Mouse (Mus musculus) frontal cortex, adult (tissue): ENCODE data around the gene Angptl2.

ENCODE experiments used
- ATAC-seq: cut with Nextera tagmentation; 2 replicates; pipeline ENCODE4 v1.9.2; 2017; ENCODE audit warnings: mild to moderate bottlenecking, moderate library complexity, mixed read lengths; ENCODE audit not compliant: low TSS enrichment

The Angptl2 gene

GRCm38 (mm10) chr2:33215700-33216509 lies at the start of gene Angptl2:
Angptl2 (plus strand) TSS chr2:33216069.
- peak; percentile 77 for ATAC-seq

GRCm38 (mm10) chr2:33167060-33167459 lies 48.8 kb upstream of the Angptl2 start:
- no peak for ATAC-seq

GRCm38 (mm10) chr2:33169445-33169844 lies 46.4 kb upstream of the Angptl2 start:
- ATAC-seq, result no peak

DNA sequence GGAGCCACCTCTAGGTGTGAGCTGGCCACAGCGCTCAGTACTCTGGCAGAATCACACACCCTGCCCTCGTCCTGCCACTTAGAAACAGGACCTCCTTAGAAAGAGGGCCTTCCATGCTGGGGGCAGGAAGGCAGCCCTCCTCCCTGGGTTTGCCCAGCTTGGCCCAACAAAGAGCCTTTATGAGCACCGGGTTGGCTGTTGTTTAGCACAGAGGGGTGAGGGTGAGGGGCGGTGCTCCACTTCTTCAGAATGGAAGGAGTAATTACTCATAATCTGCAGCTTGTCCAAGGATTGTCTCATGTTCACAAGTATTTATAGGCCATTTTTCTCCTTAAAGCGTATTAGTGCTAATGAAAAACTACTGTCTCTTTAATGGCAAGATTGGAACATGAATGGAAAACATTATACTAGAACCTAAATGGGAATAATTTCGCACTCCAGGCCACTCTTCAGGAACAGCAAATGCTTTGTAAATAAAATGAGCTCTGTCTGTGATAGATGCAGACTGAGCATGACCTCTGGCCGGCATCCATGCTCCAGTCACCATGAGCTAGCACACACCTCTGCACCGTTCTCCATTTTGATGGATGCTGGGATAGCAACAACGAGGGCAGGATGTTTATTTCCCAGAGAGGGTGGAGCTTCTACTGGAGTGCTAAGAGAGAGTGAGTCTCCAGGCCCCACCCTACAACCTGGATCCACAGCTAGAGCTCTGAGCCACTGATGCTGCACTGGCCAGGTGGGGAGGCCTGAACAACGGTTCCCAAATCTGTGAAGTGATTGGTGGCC lies 44.9 kb upstream of the Angptl2 start:
- ATAC-seq, result no peak

DNA sequence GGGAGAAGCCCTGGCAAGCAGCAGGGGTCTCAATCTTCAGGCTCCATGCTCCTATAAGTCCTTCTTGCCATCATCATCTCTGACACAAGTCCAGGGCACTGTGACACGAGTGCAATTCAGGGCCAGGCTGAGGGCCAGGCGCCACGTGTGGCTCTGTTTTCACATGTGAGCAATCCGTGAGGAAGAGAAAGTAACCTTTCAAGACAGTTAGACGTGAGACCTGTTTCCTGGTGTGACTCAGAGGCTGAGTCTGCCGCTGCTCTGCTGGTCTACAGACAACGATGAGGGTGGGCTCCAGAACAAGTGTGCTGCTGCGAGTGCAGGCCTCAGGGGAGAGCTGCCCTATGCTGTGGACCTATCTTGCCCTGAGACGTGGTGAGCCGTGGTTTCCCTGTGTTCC lies 42.7 kb upstream of the Angptl2 start:
- ATAC-seq, result no peak

DNA sequence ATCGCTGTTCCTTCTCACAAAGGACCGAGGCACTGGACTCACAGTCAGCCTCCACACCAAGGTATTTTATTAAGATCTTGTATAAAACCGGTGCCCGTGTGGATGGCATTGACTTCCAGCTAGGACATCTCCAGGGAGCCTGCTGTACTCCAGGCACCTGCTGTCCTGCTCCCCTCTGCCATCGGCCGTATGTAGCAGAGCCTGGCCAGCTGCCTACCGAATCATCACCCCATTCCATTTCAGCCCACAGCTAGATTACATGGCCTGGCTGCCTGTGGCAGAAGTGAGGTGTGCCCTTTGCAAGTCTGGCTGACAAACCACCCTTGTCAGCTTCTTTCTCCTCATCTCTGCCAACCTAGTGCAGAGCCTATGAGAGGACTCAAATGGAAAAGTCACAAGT lies 42.2 kb upstream of the Angptl2 start:
- no peak for ATAC-seq

DNA sequence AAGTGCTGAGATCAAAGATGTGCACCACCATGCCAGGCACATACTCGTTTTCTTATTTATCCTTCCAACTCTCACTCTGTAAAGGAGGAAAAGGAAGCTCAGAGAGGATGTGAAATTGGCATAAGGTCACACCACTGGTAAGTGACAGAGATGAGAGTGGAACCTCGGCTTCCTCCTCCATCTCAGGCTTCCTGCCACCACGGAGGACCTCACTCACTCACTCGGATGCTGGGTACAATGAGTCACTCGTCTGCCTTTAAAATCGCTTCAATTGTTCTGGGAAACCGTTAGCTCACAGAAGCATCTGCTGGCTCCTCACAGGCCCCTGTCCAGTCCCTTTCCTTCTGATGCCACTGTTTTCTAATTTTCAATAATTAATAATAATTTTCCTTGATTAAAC lies 39.4 kb upstream of the Angptl2 start:
- ATAC-seq, result peak; percentile 20; the same call in 1 of the 2 replicates

DNA sequence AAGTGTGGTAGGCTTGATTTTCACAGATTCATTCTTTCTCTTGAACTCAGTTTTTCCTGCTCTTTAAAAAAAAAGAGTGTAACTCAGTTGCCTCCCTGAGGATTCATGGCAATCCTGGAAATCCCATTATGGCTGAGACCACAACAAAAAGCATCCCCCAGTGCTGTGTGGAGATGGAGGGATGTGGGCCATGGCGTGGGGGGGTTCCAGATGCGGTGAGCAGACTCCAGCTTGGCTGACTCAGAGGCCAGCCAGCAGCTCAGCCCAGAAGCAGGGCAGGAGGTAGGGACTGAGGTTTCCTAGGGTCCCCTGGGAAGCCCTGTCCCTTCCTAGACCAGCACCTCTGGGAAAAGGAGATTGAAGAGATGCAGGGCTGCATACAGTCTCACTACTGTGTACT lies 38.9 kb upstream of the Angptl2 start:
- ATAC-seq, result no peak

DNA sequence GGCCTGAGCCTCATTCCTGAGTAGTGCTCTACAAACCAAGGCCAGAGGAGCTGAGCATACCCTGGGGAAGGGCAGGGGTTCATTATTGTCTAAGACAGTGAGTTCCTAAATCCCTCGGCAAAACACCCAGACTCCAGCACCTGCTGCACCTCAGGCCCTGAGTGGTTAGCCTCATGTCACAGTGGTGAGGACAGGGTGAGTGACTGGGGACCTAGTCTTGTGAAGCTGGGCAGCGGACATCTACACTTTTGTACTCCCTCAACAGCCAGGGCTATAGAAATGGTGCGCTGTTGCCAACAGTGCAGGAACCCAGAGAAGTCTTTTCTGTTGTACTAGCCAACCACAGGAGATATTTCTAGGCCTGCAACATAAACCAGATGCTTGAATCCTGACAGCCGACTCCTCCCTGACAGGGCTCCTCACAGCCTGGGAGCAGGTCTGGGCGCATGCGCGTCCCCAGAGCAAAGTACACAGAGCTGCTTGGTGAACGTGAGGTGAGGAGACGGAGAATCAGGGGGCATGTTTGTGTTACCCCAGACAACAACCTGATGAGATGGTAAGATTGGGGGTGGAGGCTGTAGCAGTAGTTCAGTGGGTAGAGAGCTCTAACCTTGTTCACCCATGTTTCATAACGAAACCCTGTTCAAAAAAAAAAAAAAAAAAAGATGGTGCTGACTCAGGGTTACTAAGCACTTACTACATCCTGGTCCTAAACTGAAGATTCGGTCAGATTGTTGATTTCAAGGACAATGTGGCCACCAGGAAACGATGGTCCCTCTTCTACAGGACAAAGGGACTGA lies 38.2 kb upstream of the Angptl2 start:
- peak; percentile 48; the same call in 1 of the 2 replicates for ATAC-seq

- ATAC-seq, result peak; percentile 34; the same call in 1 of the 2 replicates
Observed at GRCm38 (mm10) chr2:33178243-33178932, 37.5 kb upstream of the Angptl2 start.

- no peak for ATAC-seq
Observed at GRCm38 (mm10) chr2:33179171-33179929, 36.5 kb upstream of the Angptl2 start.

GRCm38 (mm10) chr2:33179930-33180630 lies 35.8 kb upstream of the Angptl2 start:
- ATAC-seq, result 0 out of 2 replicates have a peak, but pooled peaks have one; percentile 25

DNA sequence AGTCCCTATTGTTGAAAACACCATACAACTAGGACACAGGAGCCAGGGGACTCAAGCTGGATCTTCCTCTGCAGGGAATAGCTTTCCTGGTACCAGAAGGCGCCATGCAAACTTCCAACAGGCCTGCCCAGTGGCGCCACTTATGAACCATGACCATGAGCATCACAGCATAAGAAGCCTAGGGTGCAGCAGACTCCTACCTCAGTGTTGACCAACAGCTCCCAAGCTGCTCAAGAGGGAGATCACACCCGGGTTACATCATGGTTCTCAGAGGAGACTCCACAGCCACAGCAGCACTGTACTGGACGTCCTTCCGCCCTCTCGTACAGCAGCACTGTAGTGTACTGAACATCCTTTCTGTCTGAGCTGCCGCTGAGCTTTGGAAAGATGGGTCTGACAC lies 32.5 kb upstream of the Angptl2 start:
- ATAC-seq, result no peak

GRCm38 (mm10) chr2:33184641-33185040 lies 31.2 kb upstream of the Angptl2 start:
- ATAC-seq, result no peak

DNA sequence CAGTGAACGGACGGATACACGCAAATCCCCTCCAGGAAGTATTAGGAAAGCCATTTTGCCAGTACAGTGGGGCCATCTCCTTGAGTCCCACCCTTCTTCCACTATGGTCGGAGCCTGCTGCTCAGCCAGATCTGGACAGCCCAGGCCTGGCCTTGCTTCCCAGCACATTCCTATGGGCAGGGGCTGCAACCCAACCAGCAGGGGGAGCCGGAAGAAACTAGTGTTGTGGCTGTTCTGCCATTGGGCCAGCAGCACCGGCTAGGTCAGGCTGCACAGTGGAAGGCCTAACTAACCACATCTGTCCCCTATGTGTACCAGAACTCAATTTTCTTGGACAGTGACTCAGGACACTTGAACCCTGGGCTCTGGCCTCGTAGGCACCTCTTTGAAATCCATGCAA lies 30.6 kb upstream of the Angptl2 start:
- ATAC-seq, result no peak

DNA sequence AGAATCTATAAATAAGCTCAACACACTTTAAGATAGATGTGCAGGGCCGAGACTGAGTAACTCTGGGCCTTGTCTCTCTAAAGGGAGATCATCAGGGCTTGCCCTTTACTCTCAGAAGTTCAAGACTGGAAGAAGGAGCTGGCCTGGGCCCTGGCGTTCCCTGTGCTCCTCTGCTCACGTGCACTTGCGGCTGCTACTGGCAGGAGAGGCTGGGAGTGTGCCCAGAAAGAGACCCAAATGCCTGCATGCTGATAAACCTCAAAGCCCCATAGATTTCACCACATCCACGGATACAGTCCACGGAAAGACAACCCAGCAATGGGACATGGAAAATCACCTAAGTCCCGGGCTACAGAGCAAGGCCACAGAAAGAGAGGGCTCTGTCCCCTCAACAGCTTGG lies 29.4 kb upstream of the Angptl2 start:
- ATAC-seq, result no peak

- ATAC-seq, result no peak
Observed at GRCm38 (mm10) chr2:33187874-33188273, 28.0 kb upstream of the Angptl2 start.

- no peak for ATAC-seq
Observed at GRCm38 (mm10) chr2:33188925-33189670, 26.8 kb upstream of the Angptl2 start.

GRCm38 (mm10) chr2:33189976-33190375 lies 25.9 kb upstream of the Angptl2 start:
- ATAC-seq, result no peak
